Mouse (Mus musculus): Measurements from ENCODE around the gene Lctl.

GRCm38 (mm10) chr9:64178610-64178973 is 61.6 kb downstream of the Lctl start:
- TF ChIP-seq CTCF (IDR thresholded peaks at IDR 0.05; ENCODE audit: low read depth, low read length) = no peak
- TF ChIP-seq POLR2A (IDR thresholded peaks at IDR 0.05; ENCODE audit: borderline replicate concordance, low read depth, low read length) = no peak
